Mouse (Mus musculus): ENCODE results near the gene Mboat1.

DNA sequence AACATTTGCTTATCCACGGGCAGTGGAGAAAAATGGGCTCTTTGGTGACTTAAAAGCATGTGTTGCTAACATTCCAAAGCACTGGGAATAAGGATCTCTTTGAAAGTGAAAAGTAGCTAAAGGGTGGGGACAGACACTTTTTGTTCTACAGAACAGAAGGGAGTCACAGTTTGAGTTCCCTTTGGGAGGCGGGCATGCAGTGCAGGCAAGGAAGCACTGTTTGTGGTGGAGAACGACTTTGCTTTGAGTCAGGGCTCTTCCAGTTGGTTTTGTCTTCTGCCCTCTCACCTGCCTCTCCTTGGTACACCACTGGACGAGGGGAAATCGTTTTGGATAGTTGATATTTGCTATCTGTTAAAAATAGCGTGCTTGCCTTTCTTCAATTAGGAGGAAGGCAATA lies 49.7 kb downstream of the Mboat1 start:
- no peak for TF ChIP-seq CTCF (IDR thresholded peaks at IDR 0.05)
- no peak for TF ChIP-seq POLR2A (IDR thresholded peaks at IDR 0.05; ENCODE audit: insufficient read depth, low read depth, low read length)
- no peak for TF ChIP-seq EP300 (IDR thresholded peaks at IDR 0.05; ENCODE audit: insufficient read depth, low read depth, low read length)

Data from heart, adult 2 months (tissue).